Mouse (Mus musculus) CH12.LX (cell line): ENCODE results near the gene Ino80d.

Experiments used
- CTCF ChIP-seq, 2 experiments: IDR thresholded peaks in 1 of 2; conservative IDR thresholded peaks in 1 of 2; 2 replicates each; pipeline ENCODE4 v1.5.1; 2011 to 2012; ENCODE audit warnings: low read depth in 2 of 2, low read length in 2 of 2, improper control_type of control experiment in 1 of 2, inconsistent platforms in 1 of 2, mild to moderate bottlenecking in 1 of 2, moderate library complexity in 1 of 2
- EP300 ChIP-seq: IDR thresholded peaks from 2 replicates; pipeline ENCODE4 v1.6.1; 2011; ENCODE audit warnings: low read length, improper control_type of control experiment
- GABPA ChIP-seq: IDR thresholded peaks from 2 replicates; pipeline ENCODE4 v1.6.1; 2012; ENCODE audit warnings: low read depth, low read length, improper control_type of control experiment, inconsistent platforms; ENCODE audit not compliant: insufficient replicate concordance
- MAX ChIP-seq: IDR thresholded peaks from 2 replicates; pipeline ENCODE4 v1.6.1; 2011; ENCODE audit warnings: low read length, improper control_type of control experiment
- MAZ ChIP-seq: IDR thresholded peaks from 2 replicates; pipeline ENCODE4 v1.6.1; 2012; ENCODE audit warnings: low read depth, mild to moderate bottlenecking, inconsistent platforms, low read length, improper control_type of control experiment, moderate library complexity
- POLR2A ChIP-seq: IDR thresholded peaks from 2 replicates; pipeline ENCODE4 v1.6.1; 2011; ENCODE audit warnings: low read depth, mild to moderate bottlenecking, improper control_type of control experiment, low read length
- RAD21 ChIP-seq: IDR thresholded peaks from 2 replicates; pipeline ENCODE4 v1.6.1; 2011; ENCODE audit warnings: low read depth, mild to moderate bottlenecking, low read length, improper control_type of control experiment, moderate library complexity
- SMC3 ChIP-seq: IDR thresholded peaks from 2 replicates; pipeline ENCODE4 v1.6.1; 2011; ENCODE audit warnings: low read depth, low read length, improper control_type of control experiment
- TBP ChIP-seq: conservative IDR thresholded peaks from 2 replicates; pipeline ENCODE4 v1.6.1; 2011; ENCODE audit warnings: low read depth, low read length, improper control_type of control experiment
- USF1 ChIP-seq: IDR thresholded peaks from 2 replicates; pipeline ENCODE4 v1.6.1; 2014; ENCODE audit warnings: low read depth, mild to moderate bottlenecking, inconsistent platforms, low read length, improper control_type of control experiment
- ZC3H11A ChIP-seq: IDR thresholded peaks from 2 replicates; pipeline ENCODE4 v1.6.1; 2012; ENCODE audit warnings: low read depth, mild to moderate bottlenecking, inconsistent platforms, low read length, improper control_type of control experiment

GRCm38 (mm10) chr1:63120382-63120781 lies 5.9 kb upstream of the Ino80d start:
- TF ChIP-seq EP300 (no peak), CTCF (conservative IDR thresholded peaks at IDR 0.05 in 1 of 2, IDR thresholded peaks at IDR 0.05 in 1 of 2; ENCODE audit: low read depth in 2 of 2, low read length in 2 of 2) (no peak), USF1 (no peak), MAX (no peak), RAD21 (no peak), SMC3 (no peak), POLR2A (no peak), MAZ (no peak), ZC3H11A (no peak), GABPA (no peak), TBP (no peak)
